Mouse (Mus musculus): ENCODE measurements around the gene Slc6a8. TPM values are rescaled to one million over a fixed set of nuclear protein-coding genes. Genes with fewer than 3 reads are reported as not detected.

Slc6a8 gene
- total RNA-seq, 2 experiments from 2014 or later: 95.9 to 102 TPM

DNA sequence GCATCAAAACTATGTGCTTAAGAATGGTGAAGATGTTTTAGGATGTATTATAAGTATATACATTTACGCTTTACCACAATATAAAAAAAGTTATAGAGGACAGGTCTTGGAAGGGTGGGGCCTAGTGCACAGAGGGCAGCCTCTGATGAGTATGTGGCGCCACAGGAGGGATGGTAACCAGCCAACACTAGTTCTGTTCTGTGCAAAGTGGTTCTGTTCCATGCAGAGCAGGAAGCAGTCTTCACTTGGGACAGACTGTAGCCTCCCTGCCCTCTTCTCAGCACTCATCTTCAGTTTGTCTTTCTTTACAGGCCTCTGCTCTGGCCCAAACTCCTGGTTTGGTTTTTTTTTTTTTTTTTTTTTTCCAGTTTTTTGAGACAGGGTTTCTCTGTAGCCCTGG is 11.2 kb downstream of the Slc6a8 start:
- no peak for DNase-seq (ENCODE audit: low spot score in 2 of 2)

DNA sequence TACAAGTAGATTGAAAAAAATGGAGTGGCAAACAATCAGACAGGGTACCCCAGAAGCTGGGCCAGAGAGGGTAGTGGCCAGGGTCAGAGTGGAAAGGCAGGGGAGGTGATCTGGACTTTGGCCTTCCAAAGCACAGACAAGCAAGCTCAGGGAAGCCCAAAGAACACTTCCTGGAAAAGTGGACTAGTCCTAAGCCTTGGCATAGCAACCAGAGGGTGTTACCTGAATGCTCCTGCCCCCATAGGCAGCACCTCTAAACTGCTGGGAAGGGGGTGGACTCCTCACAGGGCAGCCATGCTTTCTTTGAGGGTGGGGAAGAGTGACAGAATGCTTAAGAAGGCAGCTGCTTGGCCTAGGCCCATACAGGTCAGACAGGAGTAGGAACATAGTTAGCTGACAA is 12.0 kb downstream of the Slc6a8 start:
- DNase-seq (ENCODE audit: low spot score in 2 of 2): no peak

DNA sequence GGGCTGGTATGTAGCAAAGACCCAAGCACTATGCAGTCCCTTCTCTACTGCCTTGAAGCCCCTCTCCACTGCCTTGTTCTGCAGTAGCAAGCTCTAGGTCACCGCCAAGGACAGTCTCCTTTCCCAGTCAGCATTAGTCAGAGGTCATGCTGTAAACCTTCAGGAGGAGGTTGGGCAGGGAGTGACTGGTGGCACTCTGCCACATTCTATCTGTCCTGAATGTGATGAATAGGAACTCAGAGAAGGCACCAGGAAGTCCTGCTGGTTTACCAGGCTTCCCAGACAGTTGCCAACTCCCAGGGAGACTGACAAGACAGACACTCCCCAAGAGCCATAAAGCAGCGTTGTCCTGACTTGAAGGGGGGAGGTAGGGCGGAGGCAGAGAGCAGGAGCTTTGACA is 12.7 kb downstream of the Slc6a8 start:
- no peak for DNase-seq (ENCODE audit: low spot score in 2 of 2)

DNA sequence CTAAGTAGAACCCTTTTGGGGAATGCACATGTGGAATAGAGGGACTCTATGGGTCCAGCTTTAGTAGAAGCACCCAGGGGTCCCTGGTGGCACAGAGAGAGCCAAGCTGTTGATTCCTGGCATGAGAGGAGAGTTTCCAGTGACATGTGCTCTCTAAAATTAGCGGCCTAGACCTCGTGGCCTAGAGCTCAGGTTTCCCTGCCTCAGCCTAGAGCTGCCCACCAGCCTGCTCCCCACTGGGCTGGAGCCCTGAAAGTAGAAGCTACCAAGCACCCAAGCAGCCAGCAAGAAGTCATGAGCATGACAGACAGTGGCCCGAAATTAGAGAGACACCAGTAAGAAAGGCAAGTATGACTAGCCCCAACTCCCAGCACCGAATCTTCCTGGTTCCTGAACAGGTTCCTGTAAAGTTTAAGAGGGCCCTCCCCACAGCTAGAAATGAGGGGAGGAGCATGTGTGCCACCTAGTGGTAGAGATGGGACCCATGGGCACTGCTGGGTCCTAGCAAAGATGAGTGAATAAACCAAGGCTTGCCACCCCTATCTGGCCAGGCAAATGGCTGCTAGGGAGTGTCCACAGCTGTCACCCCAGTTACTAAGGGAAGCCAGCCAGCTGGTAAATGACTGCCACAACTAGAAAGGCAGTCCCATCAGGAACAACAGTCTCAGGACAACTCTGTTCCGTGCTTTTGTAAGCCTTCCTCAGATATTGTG is 18.1 kb downstream of the Slc6a8 start:
- peak; percentile 46 to 50 for DNase-seq (ENCODE audit: low spot score in 2 of 2)

DNA sequence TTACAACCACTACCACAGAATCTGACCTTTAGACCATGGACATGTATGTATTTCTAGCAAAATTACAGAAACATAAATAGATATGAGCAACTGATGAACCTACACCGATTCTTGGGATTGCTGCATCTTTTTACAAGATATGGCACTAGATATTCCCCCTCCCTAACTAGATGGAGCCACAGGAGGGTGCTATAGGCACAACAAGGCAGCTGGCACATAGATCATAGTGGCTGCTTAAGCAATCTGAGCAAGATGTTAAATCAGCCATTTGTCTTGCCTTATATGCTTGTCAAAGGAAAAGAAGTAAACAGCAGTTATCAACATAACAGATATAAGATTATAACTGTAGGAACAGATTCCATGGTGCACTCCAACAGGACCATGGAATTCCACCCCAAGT is 27.5 kb downstream of the Slc6a8 start:
- DNase-seq (ENCODE audit: low spot score in 2 of 2): no peak

DNA sequence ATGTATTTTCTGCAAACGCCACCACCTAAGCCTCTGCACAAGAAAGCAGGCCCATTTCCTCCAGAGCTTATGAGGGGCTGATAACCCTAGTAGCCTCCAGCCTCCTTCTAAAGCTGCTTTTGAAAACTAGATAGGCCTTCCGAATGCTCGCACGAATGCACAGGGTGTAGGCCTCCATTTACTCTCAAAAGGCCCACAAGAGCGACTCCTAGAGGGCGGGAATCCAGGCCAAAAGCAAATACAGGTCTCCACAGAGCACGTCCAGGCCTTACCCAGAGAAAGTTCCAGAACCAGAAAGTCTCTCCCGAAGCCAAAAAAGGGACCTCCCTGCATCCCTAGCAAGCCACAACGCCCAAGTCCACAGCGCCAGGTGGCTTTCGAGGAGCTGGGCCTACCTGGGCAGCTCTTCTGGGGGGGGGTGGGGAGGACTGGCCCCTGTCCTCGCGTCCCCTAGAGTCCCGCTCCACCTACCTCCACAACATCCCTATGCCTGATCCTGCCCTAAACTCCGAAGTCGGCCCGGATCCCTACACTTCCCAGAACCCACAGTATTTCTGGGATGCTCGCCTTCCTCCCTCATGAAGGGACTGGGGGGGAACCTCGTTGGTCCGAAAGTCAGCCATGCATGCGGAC is 42.6 kb downstream of the Slc6a8 start:
- DNase-seq (ENCODE audit: low spot score in 2 of 2): peak; percentile 5 to 7

DNA sequence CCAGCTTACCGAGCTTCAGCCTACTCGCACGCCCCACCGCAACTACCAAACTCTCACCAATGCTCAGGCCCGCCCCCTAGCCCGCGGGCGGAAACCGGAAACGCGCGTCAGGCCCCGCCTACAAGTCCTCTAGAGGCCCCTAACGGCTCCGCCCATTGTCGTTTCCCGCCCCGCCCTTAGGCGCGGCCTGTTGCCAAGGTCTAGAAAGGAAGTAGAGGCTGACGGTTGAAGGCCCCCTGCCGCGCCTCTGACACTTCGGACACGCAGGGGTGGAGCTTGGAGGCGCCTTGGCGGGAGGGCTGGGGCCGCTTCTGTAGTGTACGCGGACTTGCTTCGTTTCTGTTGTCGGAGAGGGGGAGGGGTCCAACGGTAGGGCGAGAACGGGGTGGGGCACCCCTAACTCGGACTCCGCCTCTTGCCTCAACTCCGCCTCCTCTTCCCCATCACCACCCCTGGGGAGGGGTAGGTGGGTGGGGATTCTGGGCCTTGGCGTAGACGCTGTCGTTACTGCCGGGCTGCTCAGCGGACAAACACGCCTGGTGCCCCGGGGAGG is 43.2 kb downstream of the Slc6a8 start, which contains the start of the genes Bcap31 and Abcd1:
Gene Bcap31 (minus strand): TSS at position 67 of the 553 bp plus-strand sequence.
Gene Abcd1 (plus strand): TSS at position 489 of the 553 bp plus-strand sequence.
- DNase-seq (ENCODE audit: low spot score in 2 of 2): peak; percentile 80 to 84

DNA sequence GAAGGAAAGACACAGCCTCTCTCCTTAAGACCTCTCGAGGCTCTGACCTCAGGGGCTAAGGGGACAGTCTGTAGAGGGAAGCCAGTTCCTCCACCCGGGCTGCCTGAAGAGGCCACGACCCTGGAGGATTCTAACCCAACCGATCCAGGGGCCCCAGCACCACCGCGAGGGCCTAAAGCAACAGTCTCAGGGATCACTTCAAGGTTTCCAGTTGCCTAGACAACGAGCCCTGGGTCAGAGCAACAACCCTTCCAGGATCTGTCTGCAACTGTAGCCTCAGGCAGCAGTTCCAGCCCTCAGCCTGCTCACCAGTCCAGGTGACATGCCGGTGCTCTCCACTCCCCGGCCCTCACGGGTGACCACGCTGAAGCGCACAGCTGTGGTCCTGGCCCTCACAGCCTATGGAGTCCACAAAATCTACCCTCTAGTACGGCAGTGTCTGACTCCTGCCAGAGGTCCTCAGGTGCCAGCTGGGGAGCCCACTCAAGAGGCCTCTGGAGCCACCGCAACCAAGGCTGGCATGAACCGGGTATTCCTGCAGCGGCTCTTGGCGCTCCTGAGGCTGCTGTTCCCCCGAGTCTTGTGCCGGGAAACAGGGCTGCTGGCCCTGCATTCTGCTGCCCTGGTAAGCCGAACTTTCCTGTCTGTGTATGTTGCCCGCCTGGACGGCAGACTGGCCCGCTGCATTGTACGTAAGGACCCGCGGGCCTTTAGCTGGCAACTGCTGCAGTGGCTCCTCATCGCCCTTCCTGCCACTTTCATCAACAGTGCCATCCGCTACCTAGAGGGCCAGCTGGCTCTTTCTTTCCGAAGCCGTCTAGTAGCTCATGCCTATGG is 44.0 kb downstream of the Slc6a8 start:
- peak in 1 of 2 experiments; percentile 13 for DNase-seq (ENCODE audit: low spot score in 2 of 2)

DNA sequence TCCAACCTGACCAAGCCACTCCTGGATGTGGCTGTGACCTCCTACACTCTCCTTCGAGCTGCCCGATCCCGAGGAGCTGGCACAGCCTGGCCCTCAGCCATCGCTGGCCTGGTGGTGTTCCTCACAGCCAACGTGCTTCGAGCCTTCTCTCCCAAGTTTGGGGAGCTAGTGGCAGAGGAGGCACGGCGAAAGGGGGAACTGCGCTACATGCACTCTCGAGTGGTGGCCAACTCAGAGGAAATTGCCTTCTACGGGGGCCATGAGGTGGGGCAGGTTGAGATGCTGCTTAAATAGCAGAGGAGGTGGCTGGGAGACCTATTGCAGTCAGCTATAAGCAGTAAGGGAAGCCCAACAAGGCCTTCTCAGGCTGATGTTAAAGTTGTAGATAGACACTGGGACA is 44.7 kb downstream of the Slc6a8 start:
- DNase-seq (ENCODE audit: low spot score in 2 of 2): no peak

DNA sequence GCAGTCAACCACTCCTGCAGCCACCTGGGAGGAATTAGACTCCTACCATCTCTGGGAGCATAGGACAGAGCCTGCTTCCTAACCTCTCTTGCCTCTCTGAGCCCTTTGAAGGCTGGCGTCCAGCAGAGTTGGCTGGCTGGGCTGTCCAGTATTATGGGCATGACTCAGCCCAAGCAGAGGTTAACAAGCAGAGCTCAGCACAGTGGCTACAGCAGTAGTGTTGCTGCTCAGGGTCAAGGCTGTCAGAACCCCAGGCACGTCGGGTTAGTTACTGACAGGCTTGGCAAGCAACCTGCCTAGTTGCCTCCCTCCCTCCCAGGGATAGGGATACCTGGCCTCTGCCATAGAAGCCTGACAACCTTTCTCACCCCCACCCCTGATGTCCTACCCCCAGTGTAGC is 45.3 kb downstream of the Slc6a8 start:
- DNase-seq (ENCODE audit: low spot score in 2 of 2): no peak

DNA sequence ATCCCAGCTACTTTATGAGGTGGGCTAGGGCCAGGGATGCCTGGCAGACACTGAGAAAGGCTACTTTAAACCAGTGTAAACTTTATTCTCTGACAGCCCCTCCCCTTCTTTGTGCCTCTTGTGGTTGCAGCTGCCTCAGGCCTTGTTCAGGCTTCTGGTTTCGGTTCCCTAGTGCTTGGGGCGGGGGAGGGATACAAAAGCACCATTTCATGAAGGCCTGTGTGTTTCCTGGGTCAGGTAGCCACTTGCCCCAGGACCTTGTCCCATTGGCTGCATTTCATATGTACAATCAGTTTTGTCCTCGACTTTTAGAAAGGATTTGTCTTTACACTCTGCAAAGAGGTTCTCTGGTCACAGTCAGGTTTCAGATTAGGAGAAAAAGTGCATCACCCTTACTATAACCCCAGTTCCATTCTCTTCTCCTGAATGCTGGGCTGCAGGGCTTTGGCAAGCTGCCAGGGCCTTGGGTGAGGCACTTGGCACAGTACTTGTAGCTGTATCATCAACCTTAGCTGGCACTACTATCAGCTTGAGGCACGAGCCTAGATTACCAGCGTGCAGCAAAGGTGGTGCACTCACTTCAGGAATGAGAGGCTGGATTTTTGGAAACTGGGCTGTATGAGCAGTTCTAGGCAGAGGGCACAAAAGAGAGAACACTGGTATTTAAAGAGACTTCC is 45.9 kb downstream of the Slc6a8 start:
- DNase-seq (ENCODE audit: low spot score in 2 of 2): peak in 1 of 2 experiments; percentile 7

DNA sequence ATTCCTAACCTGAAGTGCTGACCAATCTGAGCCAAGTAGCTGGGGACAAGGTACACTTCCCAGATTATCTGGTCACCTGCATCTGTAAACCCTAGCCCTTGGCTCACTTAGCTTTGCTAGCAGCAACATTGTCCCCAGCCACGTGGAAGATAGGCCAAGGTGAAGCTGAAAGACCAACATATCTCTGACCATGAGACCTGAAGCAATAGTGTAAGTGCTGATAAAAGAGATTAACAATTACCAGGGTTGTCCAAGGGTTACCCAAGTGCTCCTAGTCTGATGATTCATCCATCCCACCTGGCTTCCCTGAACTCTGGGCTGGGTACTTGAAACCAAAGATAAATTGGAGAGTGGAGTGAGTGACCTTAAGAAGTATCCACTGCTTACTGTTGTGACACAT is 58.0 kb downstream of the Slc6a8 start:
- DNase-seq (ENCODE audit: low spot score in 2 of 2): no peak

Other genes with a start within 250 kb of the Slc6a8 start
- gene Trex2, start 237.8 kb upstream of the Slc6a8 start, total RNA-seq (2021): not detected
- 10 to 100 TPM; 10.8 to 11.2 TPM for gene Haus7, start 214.1 kb upstream of the Slc6a8 start, total RNA-seq (2021)
- 10 to 100 TPM; 17.4 to 18.5 TPM for gene Bgn, start 189.5 kb upstream of the Slc6a8 start, total RNA-seq (2021)
- 10 to 100 TPM; 92.3 to 95.5 TPM for gene Atp2b3, start 170.1 kb upstream of the Slc6a8 start, total RNA-seq (2021)
- 1 to 10 TPM; 1.2 to 1.3 TPM for gene Dusp9, start 33.7 kb upstream of the Slc6a8 start, total RNA-seq (2021)
- gene Pnck, start 13.0 kb upstream of the Slc6a8 start, total RNA-seq (2021): 100 to 1,000 TPM in 1 of 2 experiments, 10 to 100 TPM in 1; 84.2 to 108 TPM
- gene Bcap31, start 43.0 kb downstream of the Slc6a8 start, total RNA-seq (2021): 10 to 100 TPM; 79.2 to 91.3 TPM
- gene Abcd1, start 43.4 kb downstream of the Slc6a8 start, total RNA-seq (2021): 10 to 100 TPM; 10.2 to 12.3 TPM
- gene Plxnb3, start 83.9 kb downstream of the Slc6a8 start, total RNA-seq (2021): 1 to 10 TPM; 7.7 to 7.9 TPM
- gene Srpk3, start 101.3 kb downstream of the Slc6a8 start, total RNA-seq (2021): 10 to 100 TPM in 1 of 2 experiments, 1 to 10 TPM in 1; 4.9 to 10.1 TPM
- 100 to 1,000 TPM; 187 to 203 TPM for gene Idh3g, start 113.7 kb downstream of the Slc6a8 start, total RNA-seq (2021)
- gene Ssr4, start 113.9 kb downstream of the Slc6a8 start, total RNA-seq (2021): 10 to 100 TPM; 75.0 to 88.2 TPM
- 100 to 1,000 TPM; 107 to 123 TPM for gene Pdzd4, start 151.8 kb downstream of the Slc6a8 start, total RNA-seq (2021)
- gene Avpr2, start 219.0 kb downstream of the Slc6a8 start, total RNA-seq (2021): not detected
- 100 to 1,000 TPM; 133 to 151 TPM for gene L1cam, start 223.0 kb downstream of the Slc6a8 start, total RNA-seq (2021)
- 1 to 10 TPM; 3.7 to 3.8 TPM for gene Arhgap4, start 248.7 kb downstream of the Slc6a8 start, total RNA-seq (2021)
- 10 to 100 TPM; 50.9 to 59.8 TPM for gene Naa10, start 248.8 kb downstream of the Slc6a8 start, total RNA-seq (2021)

Data from left cerebral cortex, adult 18-20 months (tissue).